ENCODE assay signal across 7 mouse cellular contexts in the genomic region with DNA sequence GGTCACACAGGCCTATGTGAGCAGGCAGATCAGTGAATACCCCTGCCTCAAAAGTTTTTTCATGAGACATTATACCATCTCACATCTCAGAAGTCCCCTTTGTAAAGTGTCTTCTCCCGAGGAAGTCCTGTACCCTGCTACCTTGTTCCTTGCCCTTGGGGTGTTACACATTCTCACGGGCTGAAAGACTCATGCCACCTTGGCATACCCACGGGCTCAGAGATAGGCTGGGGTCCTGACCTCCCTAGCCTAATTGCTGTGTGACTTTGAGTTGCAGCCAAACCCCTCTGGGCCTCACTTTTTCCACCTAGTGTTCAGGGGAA. TPM values are rescaled to one million over a fixed set of nuclear protein-coding genes. Genes with fewer than 3 reads are reported as not detected.
DNase-seq lines count a peak whose midpoint lies in the region; ATAC-seq and TF ChIP-seq lines count a peak whose summit lies in the region.

No protein-coding gene starts in this region.

- no peak overlapping the region for H3K9ac ChIP-seq in lung, postnatal 0 days (replicated peaks; ENCODE audit: low read depth)
- H3K9ac ChIP-seq in forebrain, embryonic 12.5 days, result peak overlapping the region; percentile 82; the same call in 1 of the 2 replicates
- H3K9ac ChIP-seq in limb, embryonic 13.5 days, result peak overlapping the region; percentile 83

- H3K4me1 ChIP-seq in lung, postnatal 0 days (ENCODE audit: insufficient read depth, low read depth, low read length), result no peaks in the 10 kb centered on the region
- peaks cover 11% of the 10 kb centered on the region for H3K4me1 ChIP-seq in forebrain, embryonic 12.5 days
- H3K4me1 ChIP-seq in limb, embryonic 13.5 days, result peaks cover 16% of the 10 kb centered on the region
- peaks cover 6% of the 10 kb centered on the region for H3K4me1 ChIP-seq in small intestine, adult 2 months (ENCODE audit: control insufficient read depth, insufficient read depth, insufficient read length, low read length)

- no peaks in the 10 kb centered on the region for H3K9me3 ChIP-seq in lung, postnatal 0 days (ENCODE audit: low read length)
- H3K9me3 ChIP-seq in forebrain, embryonic 12.5 days, result no peaks in the 10 kb centered on the region
- H3K9me3 ChIP-seq in limb, embryonic 13.5 days, result no peaks in the 10 kb centered on the region

- no peak for TF ChIP-seq POLR2A in small intestine, adult 2 months (IDR thresholded peaks at IDR 0.05; ENCODE audit: low read depth, low read length)

- TF ChIP-seq EP300 in lung, postnatal 0 days (IDR thresholded peaks at IDR 0.05), result no peak

- 0 out of 2 replicates have a peak overlapping the region, but pooled peaks have one; percentile 47 for H3K27ac ChIP-seq in lung, postnatal 0 days (ENCODE audit: low read length)
- no peak overlapping the region for H3K27ac ChIP-seq in forebrain, embryonic 12.5 days
- peak overlapping the region; percentile 48; the same call in 1 of the 2 replicates for H3K27ac ChIP-seq in limb, embryonic 13.5 days
- H3K27ac ChIP-seq in small intestine, adult 2 months (ENCODE audit: insufficient read depth, low read depth, low read length), result 0 out of 2 replicates have a peak overlapping the region, but pooled peaks have one; percentile 31

- no peak for TF ChIP-seq CTCF in lung, postnatal 0 days (IDR thresholded peaks at IDR 0.05)
- TF ChIP-seq CTCF in small intestine, adult 2 months (IDR thresholded peaks at IDR 0.05; ENCODE audit: extremely low read depth, insufficient read length, insufficient replicate concordance, low read depth, low read length), result no peak

- 35% methylated on average over 3 of the region's 3 CpGs for WGBS in lung, postnatal 0 days
- WGBS in forebrain, embryonic 12.5 days, result 35% methylated on average over 3 of the region's 3 CpGs
- WGBS in limb, embryonic 13.5 days, result 34% methylated on average over 3 of the region's 3 CpGs
- WGBS in small intestine, adult 2 months, result 19% methylated on average over 3 of the region's 3 CpGs

- H3K27me3 ChIP-seq in lung, postnatal 0 days (replicated peaks; ENCODE audit: insufficient read depth, low read length), result no peaks in the 10 kb centered on the region
- peaks cover 19% of the 10 kb centered on the region for H3K27me3 ChIP-seq in forebrain, embryonic 12.5 days
- H3K27me3 ChIP-seq in limb, embryonic 13.5 days, result no peaks in the 10 kb centered on the region
- H3K27me3 ChIP-seq in small intestine, adult 2 months (ENCODE audit: control insufficient read depth, insufficient read depth, low read length), result peaks cover 9% of the 10 kb centered on the region

- H3K36me3 ChIP-seq in lung, postnatal 0 days (ENCODE audit: insufficient read depth, low read length), result no peaks in the 10 kb centered on the region
- no peaks in the 10 kb centered on the region for H3K36me3 ChIP-seq in forebrain, embryonic 12.5 days (replicated peaks)
- H3K36me3 ChIP-seq in limb, embryonic 13.5 days, result 0 out of 2 replicates have a peak, but pooled peaks cover 5% of the 10 kb centered on the region
- no peaks in the 10 kb centered on the region for H3K36me3 ChIP-seq in small intestine, adult 2 months (ENCODE audit: control insufficient read depth, insufficient read depth, low read length)

- no peak for DNase-seq in lung, postnatal 0 days (ENCODE audit: low spot score)
- no peak for DNase-seq in lung, postnatal 25 days (ENCODE audit: low spot score)
- no peak for DNase-seq in B cell, adult 2 months
- no peak for DNase-seq in adrenal gland, adult (ENCODE audit: inconsistent age in 2 of 2, low spot score in 1 of 2)

- peak overlapping the region; percentile 47 for H3K4me3 ChIP-seq in lung, postnatal 0 days (ENCODE audit: low read depth, low read length)
- peak overlapping the region; percentile 75 for H3K4me3 ChIP-seq in forebrain, embryonic 12.5 days (replicated peaks)
- peak overlapping the region; percentile 65 for H3K4me3 ChIP-seq in limb, embryonic 13.5 days
- H3K4me3 ChIP-seq in small intestine, adult 2 months (ENCODE audit: low read depth, low read length), result peak overlapping the region; percentile 57

- ATAC-seq in lung, postnatal 0 days, result peak; percentile 8; the same call in 1 of the 2 replicates
- ATAC-seq in forebrain, embryonic 12.5 days (ENCODE audit: low FRiP score), result peak; percentile 48
- ATAC-seq in limb, embryonic 13.5 days (ENCODE audit: low FRiP score, low read depth), result no peak

- H3K4me2 ChIP-seq in lung, postnatal 0 days (replicated peaks; ENCODE audit: low read depth, low read length), result peak overlapping the region; percentile 69
- peak overlapping the region; percentile 92 for H3K4me2 ChIP-seq in forebrain, embryonic 12.5 days
- H3K4me2 ChIP-seq in limb, embryonic 13.5 days (replicated peaks), result peak overlapping the region; percentile 84

RNA-seq across cellular contexts. Expression of gene Nr4a1, which starts 0.5 kb away (rescaled TPM):
- 7.8 and 11.8 TPM in 2 replicates for polyA plus RNA-seq in lung, postnatal 0 days (2015; fragmentation: Nextera tagmentation; extraction: Ambion mirVana)
- 2.9 and 3.6 TPM in 2 replicates for polyA plus RNA-seq in forebrain, embryonic 12.5 days (2016; fragmentation: Nextera tagmentation; extraction: Ambion mirVana)
- polyA plus RNA-seq in limb, embryonic 13.5 days (2015; fragmentation: Nextera tagmentation; extraction: Ambion mirVana), result 10.0 and 10.3 TPM in 2 replicates
- 6.5 and 9.7 TPM in 2 replicates for polyA plus RNA-seq in small intestine, adult 2 months (2012; rRNA removed)

RNA-seq across cellular contexts. Expression of gene Grasp, which starts 29.5 kb away (rescaled TPM):
- 8.2 and 8.6 TPM in 2 replicates for polyA plus RNA-seq in lung, postnatal 0 days (2015; fragmentation: Nextera tagmentation; extraction: Ambion mirVana)
- 4.1 and 4.7 TPM in 2 replicates for polyA plus RNA-seq in forebrain, embryonic 12.5 days (2016; fragmentation: Nextera tagmentation; extraction: Ambion mirVana)
- 5.7 and 6.0 TPM in 2 replicates for polyA plus RNA-seq in limb, embryonic 13.5 days (2015; fragmentation: Nextera tagmentation; extraction: Ambion mirVana)
- polyA plus RNA-seq in small intestine, adult 2 months (2012; rRNA removed), result 7.3 and 8.5 TPM in 2 replicates

RNA-seq across cellular contexts. Expression of gene Atg101, which starts 30.5 kb away (rescaled TPM):
- 73.1 and 74.2 TPM in 2 replicates for polyA plus RNA-seq in lung, postnatal 0 days (2015; fragmentation: Nextera tagmentation; extraction: Ambion mirVana)
- 61.9 and 63.2 TPM in 2 replicates for polyA plus RNA-seq in forebrain, embryonic 12.5 days (2016; fragmentation: Nextera tagmentation; extraction: Ambion mirVana)
- polyA plus RNA-seq in limb, embryonic 13.5 days (2015; fragmentation: Nextera tagmentation; extraction: Ambion mirVana), result 64.1 and 70.4 TPM in 2 replicates
- 13.7 and 38.4 TPM in 2 replicates for polyA plus RNA-seq in small intestine, adult 2 months (2012; rRNA removed)

RNA-seq across cellular contexts. Expression of gene 6030408B16Rik, which starts 39.5 kb away (rescaled TPM):
- polyA plus RNA-seq in lung, postnatal 0 days (2015; fragmentation: Nextera tagmentation; extraction: Ambion mirVana), result 74.9 and 82.4 TPM in 2 replicates
- 0.27 and 0.28 TPM in 2 replicates for polyA plus RNA-seq in forebrain, embryonic 12.5 days (2016; fragmentation: Nextera tagmentation; extraction: Ambion mirVana)
- polyA plus RNA-seq in limb, embryonic 13.5 days (2015; fragmentation: Nextera tagmentation; extraction: Ambion mirVana), result 1.5 and 1.9 TPM in 2 replicates
- 0.14 and 0.24 TPM in 2 replicates for polyA plus RNA-seq in small intestine, adult 2 months (2012; rRNA removed)
